Mouse (Mus musculus) lung, embryonic 14.5 days (tissue): ENCODE results near the gene Cntnap5a. TPM values are rescaled to one million over a fixed set of nuclear protein-coding genes. Genes with fewer than 3 reads are reported as not detected.

ENCODE experiments used
- ATAC-seq: fragments of 200-750 bp; cut with Nextera tagmentation; 2 replicates; pipeline ENCODE4 v1.8.0; 2017; ENCODE audit warnings: mild to moderate bottlenecking, moderate TSS enrichment, moderate library complexity; ENCODE audit not compliant: insufficient read depth
- DNase-seq: peaks from one replicate; pipeline ENCODE4 v3.0.0-alpha.2; 2015
- H3K27ac ChIP-seq: fragments of 300-500 bp; sonication (generic); 2 replicates; pipeline ENCODE4 v1.5.1; 2014; ENCODE audit warnings: low read depth, mild to moderate bottlenecking, moderate library complexity
- H3K27me3 ChIP-seq: fragments of 300-500 bp; sonication (generic); 2 replicates; pipeline ENCODE4 v1.6.1; 2014; ENCODE audit warnings: low read length, control low read depth; ENCODE audit not compliant: insufficient read depth
- H3K36me3 ChIP-seq: fragments of 300-500 bp; sonication (generic); 2 replicates; pipeline ENCODE4 v1.6.1; 2014; ENCODE audit warnings: control low read depth; ENCODE audit not compliant: insufficient read depth
- H3K4me1 ChIP-seq: fragments of 300-500 bp; sonication (generic); 2 replicates; pipeline ENCODE4 v1.6.1; 2014; ENCODE audit warnings: antibody characterized with exemption, control low read depth; ENCODE audit not compliant: insufficient read depth
- H3K4me2 ChIP-seq: fragments of 300-500 bp; sonication (generic); 2 replicates; pipeline ENCODE4 v1.6.1; 2014; ENCODE audit warnings: mild to moderate bottlenecking
- H3K4me3 ChIP-seq: fragments of 300-500 bp; sonication (generic); 2 replicates; pipeline ENCODE4 v1.5.1; 2014; ENCODE audit warnings: low read depth, low read length
- H3K9ac ChIP-seq: fragments of 300-500 bp; sonication (generic); 2 replicates; pipeline ENCODE4 v1.6.1; 2014
- H3K9me3 ChIP-seq: fragments of 300-500 bp; sonication (generic); 2 replicates; pipeline ENCODE4 v1.6.1; 2016; ENCODE audit warnings: low read depth, low read length, control low read depth
- CTCF ChIP-seq: IDR thresholded peaks from 2 replicates; pipeline ENCODE4 v1.5.1; 2016; ENCODE audit warnings: antibody characterized with exemption, low read depth
- WGBS: fragments of 180-500 bp; shearing (Covaris S2); extraction: QIAGEN DNeasy Blood & Tissue Kit; methylation state at CpG from one replicate; pipeline ENCODE4 v1.1.7; 2014; 5-methylcytosine and 5-hydroxymethylcytosine counted together
- polyA plus RNA-seq: library from polyadenylated mRNA; unstranded; fragments of >200 nt; fragmentation: Nextera tagmentation; extraction: Ambion mirVana; gene quantifications from 2 replicates; pipeline ENCODE4 v1.2.1, GENCODE M21; 2014

Cntnap5a gene
- polyA plus RNA-seq, 1 experiment from 2014 or later = not detected

DNA sequence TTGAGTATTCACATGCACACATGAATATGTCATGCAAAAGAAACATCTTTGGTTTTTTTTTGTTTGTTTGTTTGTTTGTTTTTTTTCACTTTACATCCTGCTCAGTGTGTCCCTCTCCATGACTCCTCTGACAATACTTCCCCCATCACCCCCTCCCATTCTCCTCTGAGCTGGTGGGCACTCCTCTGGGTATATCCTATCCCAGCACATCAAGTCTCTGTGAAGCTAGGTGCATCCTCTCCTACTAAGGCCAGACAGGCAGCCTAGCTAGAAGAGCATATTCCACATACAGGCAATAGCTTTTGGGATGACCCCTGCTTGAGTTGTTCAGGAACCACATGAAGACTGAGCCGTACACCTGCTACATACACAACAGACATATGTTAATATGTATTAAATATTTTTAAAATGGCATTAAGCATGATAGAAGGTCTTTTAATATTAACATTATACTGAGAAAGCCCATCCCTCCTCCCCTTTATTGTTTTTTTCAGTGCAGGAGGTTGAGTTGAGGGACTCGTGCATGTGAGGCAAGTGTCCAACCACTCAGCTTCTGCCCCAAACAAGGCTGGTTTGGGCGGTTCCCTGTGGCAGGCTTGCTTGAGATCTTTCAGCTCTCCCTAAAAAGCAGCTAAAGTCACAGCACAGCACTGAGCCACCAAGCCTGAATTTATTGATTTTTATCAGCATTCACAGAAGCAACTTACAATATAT, 422.6 kb downstream of the Cntnap5a start:
- ATAC-seq (no peak), DNase-seq (no peak)
- H3K9ac ChIP-seq = no peak overlapping the region
- no peaks in the 10 kb centered on the region for H3K9me3 ChIP-seq
- no peak overlapping the region for H3K4me3 ChIP-seq
- 74% methylated on average over 3 of the region's 3 CpGs for WGBS
- no peak for TF ChIP-seq CTCF
- no peak overlapping the region for H3K27ac ChIP-seq
- no peaks in the 10 kb centered on the region for H3K4me1 ChIP-seq
- H3K27me3 ChIP-seq = no peaks in the 10 kb centered on the region
- H3K36me3 ChIP-seq = no peaks in the 10 kb centered on the region
- no peak overlapping the region for H3K4me2 ChIP-seq

DNA sequence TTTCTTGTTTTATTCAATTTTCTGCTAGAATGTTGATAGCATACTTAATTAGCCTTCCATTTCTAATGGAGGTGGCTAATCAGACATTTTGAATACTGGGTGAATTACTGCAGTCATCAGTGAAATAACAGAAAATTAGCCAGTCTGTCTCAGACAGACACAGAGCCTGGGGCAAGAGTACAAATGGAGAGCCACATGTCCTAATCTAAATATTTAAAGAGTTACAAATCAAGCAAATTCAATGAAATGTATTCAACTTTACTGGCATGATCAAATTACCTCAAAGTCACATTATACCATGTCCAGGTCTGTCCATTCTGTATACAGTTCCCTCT, 423.1 kb downstream of the Cntnap5a start:
- Histone ChIP-seq H3K36me3 (no peaks in the 10 kb centered on the region), H3K9ac (no peak overlapping the region), H3K9me3 (no peaks in the 10 kb centered on the region), H3K27me3 (no peaks in the 10 kb centered on the region), H3K4me1 (no peaks in the 10 kb centered on the region), H3K4me3 (no peak overlapping the region), H3K4me2 (no peak overlapping the region), H3K27ac (no peak overlapping the region)
- ATAC-seq = no peak
- DNase-seq = no peak
- TF ChIP-seq CTCF = no peak

DNA sequence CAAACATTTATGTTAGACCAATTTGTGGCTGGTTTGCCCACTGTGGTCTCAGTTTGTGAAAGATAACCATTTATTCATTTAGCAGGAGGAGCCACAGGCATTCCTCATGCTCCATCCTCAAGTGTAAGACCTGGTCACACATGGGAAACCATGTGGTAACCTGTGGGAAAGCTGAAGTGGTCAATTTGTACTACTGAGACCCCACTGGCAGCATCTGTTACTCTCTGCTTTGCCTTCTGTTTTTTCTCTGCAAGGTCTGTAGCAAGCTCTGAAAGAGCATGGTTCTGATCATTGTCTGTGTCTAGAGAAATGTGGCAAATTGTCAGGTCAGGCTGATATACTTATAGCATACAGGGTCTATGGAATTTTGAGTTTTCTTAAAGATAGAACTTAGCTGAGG, 423.8 kb downstream of the Cntnap5a start:
- H3K27ac ChIP-seq = no peak overlapping the region
- no peaks in the 10 kb centered on the region for H3K36me3 ChIP-seq
- no peaks in the 10 kb centered on the region for H3K9me3 ChIP-seq
- no peak for ATAC-seq
- no peak overlapping the region for H3K4me2 ChIP-seq
- H3K4me1 ChIP-seq = no peaks in the 10 kb centered on the region
- no peaks in the 10 kb centered on the region for H3K27me3 ChIP-seq
- no peak for TF ChIP-seq CTCF
- H3K9ac ChIP-seq = no peak overlapping the region
- DNase-seq = no peak
- H3K4me3 ChIP-seq = no peak overlapping the region

DNA sequence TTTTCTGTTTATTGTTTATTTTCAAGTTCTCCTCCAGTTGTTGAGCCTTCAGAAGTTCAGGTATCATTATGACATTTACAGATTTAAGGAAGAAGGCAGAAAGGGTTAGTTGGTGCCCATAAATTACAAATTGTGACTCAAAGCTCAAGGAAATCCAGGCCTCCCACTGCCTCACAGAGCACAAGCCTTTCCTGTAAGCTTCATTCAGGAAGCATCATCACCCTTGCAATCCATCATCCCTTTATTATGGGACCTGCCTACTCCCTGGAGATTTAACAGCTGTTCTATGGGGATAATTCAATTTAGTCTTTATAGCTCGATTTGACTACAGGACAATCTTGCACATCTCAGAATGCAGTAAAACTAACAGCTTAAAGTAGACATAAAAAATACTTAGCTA, 441.2 kb downstream of the Cntnap5a start:
- no peaks in the 10 kb centered on the region for H3K9me3 ChIP-seq
- 50% methylated on average over 1 of the region's 1 CpGs for WGBS
- no peak overlapping the region for H3K4me3 ChIP-seq

DNA sequence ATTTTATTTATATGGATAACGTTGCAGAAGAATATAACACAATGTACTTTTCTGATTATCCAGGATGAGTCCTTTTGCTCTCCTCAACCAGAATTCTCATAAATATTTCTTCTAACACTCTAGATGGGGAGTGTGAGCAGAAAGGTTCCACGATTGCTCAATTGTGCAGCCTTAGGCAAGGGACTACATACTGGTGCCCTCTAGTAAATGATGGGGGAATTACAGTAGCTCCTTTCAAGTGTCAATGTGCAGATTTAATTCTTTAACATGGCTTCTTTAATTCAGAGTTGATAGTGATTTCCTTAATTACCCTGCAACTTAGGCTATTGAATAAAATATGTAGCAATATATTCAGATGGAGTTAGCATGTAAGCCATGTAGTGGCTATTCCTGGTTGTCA, 442.5 kb downstream of the Cntnap5a start:
- DNase-seq (peak; percentile 1), ATAC-seq (no peak)
- H3K9me3 ChIP-seq = no peaks in the 10 kb centered on the region
- H3K27me3 ChIP-seq = no peaks in the 10 kb centered on the region
- no peak overlapping the region for H3K9ac ChIP-seq
- no peak overlapping the region for H3K4me3 ChIP-seq
- no peak for TF ChIP-seq CTCF
- no peaks in the 10 kb centered on the region for H3K4me1 ChIP-seq
- H3K36me3 ChIP-seq = no peaks in the 10 kb centered on the region
- no peak overlapping the region for H3K4me2 ChIP-seq
- no peak overlapping the region for H3K27ac ChIP-seq
- WGBS = 56% methylated on average over 2 of the region's 2 CpGs

More for the DNA sequence above, 441.2 kb downstream of the Cntnap5a start:
- no peak overlapping the region for H3K27ac ChIP-seq
- H3K27me3 ChIP-seq = no peaks in the 10 kb centered on the region
- no peak for TF ChIP-seq CTCF
- no peak for DNase-seq
- H3K36me3 ChIP-seq = no peaks in the 10 kb centered on the region
- H3K9ac ChIP-seq = no peak overlapping the region
- H3K4me1 ChIP-seq = no peaks in the 10 kb centered on the region
- no peak for ATAC-seq
- H3K4me2 ChIP-seq = no peak overlapping the region

DNA sequence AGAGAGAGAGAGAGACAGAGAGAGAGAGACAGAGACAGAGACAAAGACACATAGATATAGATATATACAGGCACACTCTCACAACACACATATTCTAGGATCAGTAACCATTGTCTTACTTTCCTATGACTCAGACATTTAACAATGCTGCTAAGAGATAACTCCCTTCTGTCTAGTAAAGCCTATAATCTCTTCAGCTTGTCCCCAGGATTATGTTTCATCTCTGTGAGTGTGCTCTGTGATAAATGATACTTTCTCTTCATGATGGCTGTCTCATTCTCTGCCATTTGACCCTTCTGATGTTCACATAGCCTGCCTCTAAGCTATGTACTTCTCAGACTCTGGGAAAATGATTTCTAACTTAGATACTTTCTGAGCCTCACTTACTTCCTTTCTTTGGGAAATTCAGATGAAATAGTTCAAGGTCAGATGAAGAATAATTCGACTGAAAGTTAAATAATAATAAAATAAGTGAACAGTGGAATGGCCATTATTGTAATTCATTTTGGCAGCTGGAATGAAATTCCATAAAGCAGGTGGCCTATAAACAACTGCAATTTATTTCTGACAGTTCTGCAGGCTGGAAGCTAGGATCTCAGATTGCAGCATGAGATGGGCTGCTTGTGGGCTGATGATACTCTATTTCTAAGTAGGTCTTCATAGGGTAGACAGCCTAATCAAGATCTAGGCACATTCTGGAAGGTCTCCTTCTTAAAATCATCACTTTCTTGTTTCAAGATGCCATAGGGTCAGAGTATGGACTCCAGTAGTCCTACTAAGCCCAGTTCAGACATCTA, 444.1 kb downstream of the Cntnap5a start:
- no peak overlapping the region for H3K4me2 ChIP-seq
- WGBS = 47% methylated on average over 1 of the region's 1 CpGs
- H3K9ac ChIP-seq = no peak overlapping the region
- no peak overlapping the region for H3K27ac ChIP-seq
- no peaks in the 10 kb centered on the region for H3K9me3 ChIP-seq
- no peak overlapping the region for H3K4me3 ChIP-seq
- H3K27me3 ChIP-seq = no peaks in the 10 kb centered on the region
- TF ChIP-seq CTCF = no peak
- ATAC-seq (no peak), DNase-seq (no peak)
- H3K4me1 ChIP-seq = no peaks in the 10 kb centered on the region
- H3K36me3 ChIP-seq = no peaks in the 10 kb centered on the region

DNA sequence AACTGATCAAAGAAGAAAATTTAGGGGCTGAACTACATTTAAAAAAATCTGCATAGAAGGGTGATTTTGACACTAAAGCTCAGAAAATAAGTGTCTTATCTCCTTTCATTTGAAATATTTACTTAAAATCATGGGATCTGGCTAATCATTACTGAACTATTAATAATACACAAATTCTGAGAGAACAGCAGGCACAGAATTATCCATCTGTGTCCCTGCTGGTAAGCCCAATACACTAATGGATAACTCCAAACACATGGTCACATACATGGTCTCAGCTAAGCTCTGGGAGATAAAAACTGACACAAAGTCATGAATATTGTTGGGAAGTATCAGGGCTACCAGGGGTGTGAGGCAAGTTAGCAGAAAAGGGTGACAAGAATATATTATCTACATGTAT, 447.9 kb downstream of the Cntnap5a start:
- no peaks in the 10 kb centered on the region for H3K27me3 ChIP-seq
- no peak for DNase-seq
- no peak overlapping the region for H3K27ac ChIP-seq
- no peak for ATAC-seq
- no peak overlapping the region for H3K9ac ChIP-seq
- no peaks in the 10 kb centered on the region for H3K9me3 ChIP-seq
- TF ChIP-seq CTCF = no peak
- no peak overlapping the region for H3K4me2 ChIP-seq
- H3K36me3 ChIP-seq = no peaks in the 10 kb centered on the region
- H3K4me3 ChIP-seq = no peak overlapping the region
- no peaks in the 10 kb centered on the region for H3K4me1 ChIP-seq
